Mouse (Mus musculus) CD8-positive naive resting alpha-beta T cell, adult 2 months (primary cell): ENCODE measurements around the gene Olfr566.

Source experiments
- DNase-seq, 2 experiments: peaks; one replicate each; pipeline ENCODE4 v3.0.0; 2022; ENCODE audit warnings: low read depth in 2 of 2, low spot score in 2 of 2

Olfr566 gene

GRCm38 (mm10) chr7:102858665-102859064, at the start of gene Olfr566:
Gene Olfr566, minus strand, starts transcription at chr7:102858765.
- no peak for DNase-seq

GRCm38 (mm10) chr7:102890782-102891181, 32.2 kb upstream of the Olfr566 start, which contains the start of gene Olfr569:
Gene Olfr569, minus strand, starts transcription at chr7:102890882.
- DNase-seq = no peak

GRCm38 (mm10) chr7:102876822-102877221, 18.3 kb upstream of the Olfr566 start, which contains the start of gene Olfr568:
Gene Olfr568, plus strand, starts transcription at chr7:102877122.
- no peak for DNase-seq

GRCm38 (mm10) chr7:102855807-102856206, 2.8 kb downstream of the Olfr566 start:
- DNase-seq = no peak
